Mouse (Mus musculus): ENCODE results near the gene Ano6.

DNA sequence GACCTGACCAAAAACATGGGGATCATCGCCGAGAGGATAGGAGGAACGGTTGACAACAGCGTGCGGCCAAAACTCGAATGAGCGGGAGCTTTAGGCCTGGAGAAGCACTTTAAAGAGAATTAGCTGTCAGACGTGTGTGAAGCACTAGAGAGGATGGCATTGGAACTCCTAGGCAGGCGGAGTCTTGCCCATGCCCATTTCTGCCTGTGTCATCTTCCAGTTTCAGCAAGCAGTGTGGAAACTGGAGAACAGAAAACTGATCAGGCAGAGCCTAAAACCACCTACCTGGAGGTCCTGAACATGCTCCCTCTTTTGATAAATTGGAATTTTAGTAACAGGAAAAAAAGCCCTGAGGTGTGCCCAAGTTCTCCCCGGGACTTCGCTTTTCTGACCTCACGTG lies 182.0 kb downstream of the Ano6 start:
- no peak for TF ChIP-seq CTCF (IDR thresholded peaks at IDR 0.05; ENCODE audit: control insufficient read depth, insufficient read depth, insufficient replicate concordance, low read depth, low read length)
- TF ChIP-seq POLR2A (IDR thresholded peaks at IDR 0.05; ENCODE audit: control insufficient read depth, low read depth, low read length): no peak

All from testis, adult 2 months (tissue).